Mouse (Mus musculus) lung, postnatal 25 days (tissue): ENCODE measurements at regions not wholly inside any gene's neighbourhood (a gene's known extent, or its start where the extent isn't known, plus 50 kb on each side); places are given as distances from the start of the nearest gene placed in this dataset.

Experiments used
- DNase-seq: peaks from one replicate; pipeline ENCODE4 v3.0.0; 2022; ENCODE audit warnings: low spot score

- DNase-seq: no peak
These were observed 459.3 kb upstream of the Jag1 start for GRCm38 (mm10) chr2:137575750-137576149.

GRCm38 (mm10) chr2:137574845-137575449, 458.5 kb upstream of the Jag1 start:
- no peak for DNase-seq

DNA sequence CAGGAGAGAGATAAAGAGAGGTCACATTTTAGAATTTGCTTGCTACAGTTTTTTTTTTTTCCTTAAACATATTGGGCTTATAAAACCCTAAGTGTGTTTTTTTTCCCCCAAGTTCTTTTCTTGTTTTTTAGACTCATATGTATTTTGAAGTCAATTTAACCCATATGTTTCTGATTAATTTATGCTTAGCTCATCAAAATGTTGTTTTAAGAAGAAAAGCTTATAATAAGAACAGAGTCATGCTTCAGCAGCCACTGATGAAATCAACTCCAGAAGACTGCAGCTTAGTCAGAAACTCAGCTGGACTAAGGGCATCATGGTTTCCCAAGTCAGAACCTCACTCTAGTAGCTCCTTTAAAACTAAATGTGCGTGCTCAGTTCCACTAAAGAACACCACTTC, 454.7 kb upstream of the Jag1 start:
- no peak for DNase-seq

DNA sequence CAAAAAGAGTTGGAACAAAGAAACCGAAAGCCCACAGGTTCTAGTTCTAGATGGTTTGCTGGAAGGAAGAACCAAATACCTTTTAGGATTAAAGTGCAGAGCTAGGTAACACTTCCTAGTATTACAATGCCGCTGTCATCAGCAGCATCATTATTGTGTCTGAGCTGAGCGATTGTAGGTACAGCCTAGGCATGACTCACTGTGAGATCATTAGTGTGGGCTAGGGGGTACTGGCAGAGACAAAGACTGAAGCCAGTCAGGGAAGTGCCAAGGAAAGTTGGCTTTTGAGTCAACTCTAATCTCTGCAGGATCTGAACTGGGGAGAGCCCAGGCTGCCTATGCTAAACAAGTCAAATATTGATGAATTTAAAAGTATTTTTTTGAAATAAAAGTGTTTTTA, 450.2 kb upstream of the Jag1 start:
- DNase-seq: no peak

DNA sequence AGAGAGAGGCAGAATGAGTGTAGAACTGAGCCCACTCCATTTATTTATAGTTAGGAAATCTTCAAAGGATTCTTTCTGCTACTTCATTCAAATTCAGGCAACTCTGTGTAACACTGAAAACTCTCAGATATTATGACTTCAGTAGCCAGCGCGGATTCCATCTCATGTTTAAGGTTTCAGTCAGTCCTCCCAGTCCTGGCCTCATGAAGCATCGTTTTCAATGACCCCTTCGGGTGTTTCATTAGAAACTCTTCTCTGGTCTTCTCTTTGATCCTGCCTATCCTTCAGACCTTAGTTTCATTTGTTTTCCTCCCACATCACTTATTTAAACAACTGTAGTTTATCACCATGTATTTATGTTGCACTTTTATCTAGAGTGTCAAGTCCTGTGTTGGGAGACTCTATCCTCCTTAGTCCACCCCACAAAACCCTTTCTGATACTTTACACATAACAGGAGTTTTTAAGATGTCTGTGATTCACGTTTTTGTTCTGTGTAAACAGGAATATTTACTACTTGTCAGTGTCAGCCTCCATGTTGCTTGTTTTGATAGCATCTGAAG, 447.7 kb upstream of the Jag1 start:
- no peak for DNase-seq

DNA sequence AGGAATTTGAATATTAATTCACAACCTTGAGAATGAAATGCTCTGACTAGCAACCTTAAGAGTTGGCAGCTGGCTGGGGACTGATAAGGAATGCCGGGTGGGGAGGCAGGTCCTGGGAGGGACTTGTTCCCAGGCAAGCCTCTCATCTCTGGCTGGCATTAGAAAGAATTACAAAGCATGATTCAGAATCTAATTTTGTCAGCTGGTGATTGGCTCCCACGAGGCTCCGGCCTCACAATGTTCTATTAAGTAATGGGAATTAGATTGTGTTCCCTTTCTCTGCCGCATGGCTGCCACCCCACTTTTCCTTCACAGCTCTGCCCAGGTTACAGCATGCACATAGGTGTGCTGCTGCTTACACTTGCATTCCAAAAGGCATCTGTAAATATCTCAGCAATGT, 443.9 kb upstream of the Jag1 start:
- DNase-seq: peak; percentile 2

GRCm38 (mm10) chr2:137553871-137554270, 437.4 kb upstream of the Jag1 start:
- DNase-seq: no peak

DNA sequence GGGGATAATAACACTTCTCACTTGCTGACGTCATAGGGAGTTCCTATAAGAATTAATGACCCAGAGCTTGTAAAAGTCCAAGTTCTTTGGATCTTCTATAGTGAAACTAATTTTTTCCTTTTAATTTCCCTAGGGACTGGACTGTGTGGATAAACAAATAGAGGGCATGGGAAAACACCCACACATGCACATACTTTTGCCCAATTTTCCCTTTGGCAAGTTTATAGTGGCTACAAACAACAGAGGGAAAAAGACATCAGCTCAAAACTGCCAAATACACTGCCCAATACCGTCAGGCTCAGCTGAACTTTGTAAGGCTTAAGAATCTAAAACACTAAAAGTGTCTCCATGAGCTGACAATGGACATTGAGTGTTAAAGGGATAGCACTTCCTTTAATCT, 420.1 kb upstream of the Jag1 start:
- no peak for DNase-seq

DNA sequence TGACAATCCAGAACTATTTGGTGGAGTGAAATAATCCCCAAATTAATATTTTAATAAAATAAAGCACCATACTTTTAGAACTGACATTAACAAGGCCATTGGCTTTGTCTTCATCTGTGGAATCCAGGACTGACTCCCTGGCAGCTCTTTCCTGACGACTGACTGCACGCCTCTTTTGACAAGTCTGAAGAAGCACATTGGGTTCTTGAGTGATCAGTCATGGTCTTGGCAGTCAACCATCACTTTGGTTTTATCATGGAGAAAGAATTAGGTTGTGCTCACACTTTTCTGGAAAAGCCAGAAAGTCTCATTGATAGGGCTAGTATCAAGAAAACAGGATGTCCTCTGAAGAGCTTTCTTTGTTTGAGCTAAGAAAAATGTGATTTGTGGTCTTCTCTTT, 399.8 kb upstream of the Jag1 start:
- DNase-seq: no peak

DNA sequence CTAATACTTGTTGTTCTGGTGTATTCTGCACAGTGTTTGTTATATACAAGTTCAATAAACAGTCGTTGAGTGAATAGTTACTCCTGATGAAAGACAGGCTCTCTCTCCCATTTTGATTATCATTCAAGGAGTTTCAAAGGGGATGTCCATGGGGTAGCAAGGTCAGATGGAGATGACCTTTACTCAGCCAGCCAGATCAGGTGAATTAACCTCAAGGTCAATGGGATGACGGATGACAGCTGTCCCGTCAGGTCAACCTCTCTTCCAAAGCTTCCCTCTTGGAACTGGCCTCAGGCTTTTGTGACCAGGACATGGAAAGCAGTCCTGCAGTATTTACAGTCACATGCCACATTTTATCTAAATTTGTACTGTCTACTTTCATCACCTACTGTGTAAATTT, 398.6 kb upstream of the Jag1 start:
- DNase-seq: no peak

GRCm38 (mm10) chr2:137513895-137514506, 397.6 kb upstream of the Jag1 start:
- no peak for DNase-seq

DNA sequence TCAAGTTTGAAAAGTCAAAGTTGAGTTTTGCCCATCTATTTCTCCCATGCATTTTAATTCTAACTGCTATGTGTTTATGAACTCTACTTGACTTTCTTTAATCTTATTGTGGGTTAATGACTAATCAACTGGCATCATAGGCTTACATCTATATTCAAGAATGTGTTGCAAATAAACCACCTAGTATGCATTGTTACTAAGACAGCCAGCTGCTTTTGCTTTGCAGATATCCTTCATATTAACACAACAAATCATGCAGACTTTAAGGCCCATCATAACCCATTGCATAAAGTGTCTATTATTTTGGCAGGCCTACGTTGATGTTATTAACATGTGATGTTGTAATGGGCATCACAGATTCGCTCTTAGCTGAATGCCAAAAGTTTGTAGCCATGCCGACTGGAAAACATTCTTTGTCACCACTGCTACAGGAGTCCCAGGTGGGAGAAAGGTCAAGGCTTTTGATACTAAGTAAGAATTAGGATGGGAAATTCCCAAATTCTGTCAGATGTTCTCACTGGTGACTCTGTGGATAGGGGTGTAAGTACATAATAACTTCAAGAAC, 394.3 kb upstream of the Jag1 start:
- no peak for DNase-seq

GRCm38 (mm10) chr2:137501236-137501635, 384.8 kb upstream of the Jag1 start:
- no peak for DNase-seq

DNA sequence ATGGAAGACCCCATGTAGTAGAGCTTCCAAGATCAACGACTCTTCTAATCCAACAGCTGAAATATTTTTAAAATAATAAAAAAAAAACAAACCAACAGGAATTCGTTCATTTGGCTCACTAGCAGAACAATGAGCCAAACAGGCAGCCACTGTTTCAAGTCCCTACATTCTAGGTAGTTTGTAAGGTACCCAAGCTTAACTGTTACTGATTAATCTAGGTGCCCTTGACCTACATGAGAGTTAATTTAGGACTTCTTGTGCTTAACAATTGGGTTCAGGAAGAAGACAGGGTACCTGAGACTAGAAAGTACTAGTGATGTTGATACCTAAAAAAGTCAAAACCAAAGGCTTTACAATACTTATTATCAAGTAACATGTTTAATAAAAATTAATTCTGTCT, 381.2 kb upstream of the Jag1 start:
- DNase-seq: no peak

DNA sequence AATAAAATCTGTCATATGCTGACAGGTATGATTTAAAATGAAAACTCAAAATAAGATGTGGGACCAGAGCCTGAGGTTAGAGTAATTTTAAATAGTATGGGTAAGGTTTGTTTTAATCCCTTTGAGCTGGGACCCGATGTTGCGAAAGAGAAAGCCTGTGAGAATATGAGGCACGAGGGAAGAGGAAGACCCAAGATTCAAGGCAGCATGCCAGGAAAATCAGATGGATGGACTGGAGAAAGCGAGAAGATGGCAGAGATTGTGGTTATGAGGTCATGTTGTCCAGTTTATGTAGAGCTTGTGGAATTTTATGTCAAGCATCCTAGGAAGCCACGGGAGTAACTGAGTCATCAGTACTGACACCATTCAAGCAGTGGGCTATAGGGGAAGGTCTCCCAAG, 377.2 kb upstream of the Jag1 start:
- no peak for DNase-seq

- no peak for DNase-seq
These were observed 372.8 kb upstream of the Jag1 start for GRCm38 (mm10) chr2:137489181-137489682.

- no peak for DNase-seq
These were observed 352.3 kb upstream of the Jag1 start for GRCm38 (mm10) chr2:137468769-137469168.

GRCm38 (mm10) chr2:137457061-137457753, 340.8 kb upstream of the Jag1 start:
- no peak for DNase-seq

DNA sequence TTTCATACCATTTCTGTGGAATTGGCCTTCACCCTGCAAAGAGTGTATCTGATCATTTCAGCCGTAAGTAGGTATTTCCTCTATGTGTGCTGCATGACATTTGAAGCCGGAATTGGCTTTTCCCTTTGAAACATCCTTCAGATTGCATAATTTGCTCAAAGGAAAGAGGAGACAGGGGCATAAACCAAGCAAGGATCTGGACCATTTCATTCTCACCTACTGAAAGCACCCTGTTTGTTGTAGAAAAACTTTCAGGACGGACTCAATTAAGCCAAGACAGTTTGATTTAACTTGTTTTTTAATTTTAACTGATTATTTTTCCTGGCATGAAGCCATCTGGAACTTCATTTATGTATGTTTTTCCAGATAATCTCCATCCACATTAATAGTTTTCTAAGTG, 340.0 kb upstream of the Jag1 start:
- no peak for DNase-seq

DNA sequence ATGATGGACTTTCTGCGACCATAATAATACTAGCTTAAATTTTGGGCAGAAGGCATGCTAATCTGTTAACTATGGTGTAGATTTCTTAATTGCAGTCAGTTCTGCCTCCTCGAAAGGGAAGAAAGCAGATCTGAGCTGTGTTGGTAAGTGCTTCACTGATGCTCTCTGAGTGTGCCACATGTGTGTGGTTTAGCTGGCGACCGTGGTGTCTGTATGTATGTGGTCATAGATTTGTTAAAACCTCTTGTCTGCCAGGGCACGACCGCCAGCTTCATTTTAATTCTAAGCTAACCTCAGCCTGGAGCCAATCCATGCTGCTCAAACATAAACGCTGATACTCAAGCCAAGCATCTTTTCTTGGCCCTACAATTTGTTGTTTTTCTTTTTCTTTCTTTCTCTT, 330.5 kb upstream of the Jag1 start:
- DNase-seq: no peak

DNA sequence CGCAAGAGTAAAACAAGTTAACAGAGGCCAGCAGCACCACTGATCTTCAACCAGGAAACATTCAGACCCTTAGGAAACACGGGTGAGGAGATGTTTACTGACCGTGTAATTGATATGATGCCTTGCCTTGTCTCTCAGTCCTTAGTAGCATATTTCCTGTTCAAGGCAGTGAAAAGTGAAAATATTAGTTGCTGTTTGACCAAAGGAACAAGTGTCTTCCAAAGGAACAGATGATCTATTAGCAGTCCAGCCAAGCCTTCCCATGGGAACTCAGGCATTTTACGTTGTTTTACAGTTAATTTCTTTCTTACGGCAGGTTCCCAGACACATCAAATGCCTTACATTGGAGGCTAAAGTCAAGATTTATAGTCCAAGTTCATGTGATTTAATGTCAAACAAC, 321.3 kb upstream of the Jag1 start:
- DNase-seq: no peak

DNA sequence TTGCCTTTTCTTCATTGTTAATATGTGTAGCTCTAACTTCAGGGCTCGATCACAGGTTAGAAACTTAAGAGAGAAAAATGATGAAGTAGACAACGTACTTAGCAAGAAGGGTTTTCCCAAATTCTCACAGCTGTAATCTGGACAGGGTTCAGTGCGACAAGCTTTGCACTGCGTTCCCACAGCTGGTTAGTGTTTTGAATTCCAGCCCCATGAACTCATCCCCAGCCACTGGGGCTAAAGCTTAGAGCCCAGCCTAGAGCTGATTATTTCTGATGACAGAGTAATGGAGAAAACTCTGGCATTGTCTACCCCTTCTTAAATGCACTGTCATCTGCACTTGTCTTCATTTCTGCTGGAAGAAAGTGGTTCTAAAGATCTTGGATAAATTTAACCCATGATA, 319.7 kb upstream of the Jag1 start:
- no peak for DNase-seq

DNA sequence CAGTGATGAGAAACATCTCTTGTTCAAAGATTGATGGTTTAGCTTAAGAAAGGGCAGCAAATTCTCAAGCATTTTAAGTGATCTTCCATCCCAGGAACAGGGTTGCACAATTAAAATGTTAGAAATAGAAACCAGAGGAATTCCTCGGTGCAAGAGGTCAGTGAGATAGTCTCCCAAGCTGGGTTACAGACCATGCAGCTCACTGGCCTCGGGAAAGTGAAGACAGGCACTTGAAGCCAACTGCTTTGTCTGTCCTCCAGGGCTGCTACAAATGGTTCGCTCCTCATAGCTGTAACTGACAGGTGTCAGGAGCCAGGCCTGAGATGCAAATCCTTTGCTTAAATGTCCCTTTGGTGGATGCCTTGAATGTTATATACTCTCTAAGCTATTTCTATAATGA, 306.2 kb upstream of the Jag1 start:
- no peak for DNase-seq
